Mouse (Mus musculus): ENCODE measurements around the gene Gm3646. TPM values are rescaled to one million over a fixed set of nuclear protein-coding genes. Genes with fewer than 3 reads are reported as not detected.

Gm3646 gene
- polyA plus RNA-seq (2017; shearing (Covaris generic)), result not detected

DNA sequence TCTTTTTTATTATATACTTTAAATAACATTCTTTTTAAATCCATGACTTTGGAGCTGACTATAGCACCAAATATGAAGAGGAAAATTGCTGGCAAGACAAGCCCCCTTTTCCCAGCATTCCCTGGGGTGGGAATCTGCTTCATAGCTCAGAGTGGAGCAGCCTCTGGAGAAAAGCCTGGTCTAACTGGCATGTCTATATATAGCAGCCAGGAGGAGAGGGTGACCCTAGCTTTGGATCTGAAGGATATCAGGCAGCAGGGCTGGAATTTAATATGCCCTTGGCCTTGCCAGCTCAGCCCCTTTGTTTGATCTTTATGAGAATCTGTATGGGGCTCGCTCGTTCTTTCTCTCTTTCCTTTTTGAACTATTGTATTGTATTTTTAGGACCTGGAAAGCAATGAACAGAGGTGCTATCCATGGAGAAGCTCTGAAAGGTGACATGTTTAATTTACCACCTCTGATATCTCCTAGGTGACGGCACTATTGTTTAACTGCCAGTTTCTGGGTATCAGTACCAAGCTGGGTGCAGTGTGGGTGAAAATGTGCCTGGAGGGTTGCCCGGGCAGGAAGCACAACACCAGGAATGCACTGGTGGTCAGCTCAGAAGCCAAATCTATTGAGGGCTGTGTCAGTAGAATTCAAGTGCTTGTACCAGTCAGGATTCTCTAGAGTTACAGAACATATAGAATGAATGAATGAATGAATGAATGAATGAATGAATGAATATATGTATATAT, at the start of gene Gm3646:
Gene Gm3646, minus strand, starts transcription at position 90 of the 737 bp plus-strand sequence.
- ATAC-seq, result no peak

DNA sequence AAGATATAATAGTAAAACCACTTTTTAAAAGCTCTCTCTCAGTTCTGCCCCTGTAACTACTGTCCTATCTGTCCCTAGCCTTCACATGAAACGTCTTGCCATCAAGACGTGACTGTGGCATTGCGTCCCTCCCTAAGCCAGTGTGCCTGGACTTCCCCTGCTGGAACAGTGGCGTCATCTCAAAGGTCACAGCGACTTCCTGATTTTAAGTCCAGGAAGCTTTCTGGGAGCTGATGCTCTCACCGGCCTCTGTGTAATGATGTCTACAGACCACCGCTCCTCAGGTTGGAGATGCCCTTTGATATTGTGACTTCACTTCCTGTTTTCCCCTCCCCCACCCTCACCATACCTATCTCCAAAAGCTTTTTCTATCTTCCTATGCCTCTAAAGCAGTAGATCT, 41.9 kb upstream of the Gm3646 start:
- peak; percentile 18 for ATAC-seq

DNA sequence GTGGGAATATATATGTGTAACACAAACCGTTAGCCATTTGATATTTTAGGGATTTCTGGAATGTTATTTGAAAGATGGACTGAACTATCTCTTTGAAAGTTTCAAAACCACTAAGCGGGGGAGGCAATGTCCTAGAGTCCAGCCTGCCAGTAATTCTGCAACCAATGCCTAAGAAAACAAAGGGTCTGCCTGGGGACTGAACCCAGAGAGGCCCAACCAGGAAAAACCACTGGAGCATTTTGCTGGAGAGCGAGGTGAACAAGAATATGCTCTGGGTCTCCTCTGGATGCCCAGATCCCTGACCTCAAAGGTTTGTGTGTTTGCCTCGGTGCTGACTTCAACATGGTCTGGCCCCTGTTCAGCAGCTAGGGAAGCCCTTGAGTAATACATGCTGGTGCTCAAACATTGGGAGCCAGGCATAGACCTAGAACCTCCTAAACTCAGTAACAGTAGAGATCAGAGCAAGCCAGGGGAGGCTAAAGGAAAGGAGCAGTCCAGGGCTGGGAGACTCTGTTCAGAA, 41.0 kb upstream of the Gm3646 start:
- ATAC-seq, result no peak

DNA sequence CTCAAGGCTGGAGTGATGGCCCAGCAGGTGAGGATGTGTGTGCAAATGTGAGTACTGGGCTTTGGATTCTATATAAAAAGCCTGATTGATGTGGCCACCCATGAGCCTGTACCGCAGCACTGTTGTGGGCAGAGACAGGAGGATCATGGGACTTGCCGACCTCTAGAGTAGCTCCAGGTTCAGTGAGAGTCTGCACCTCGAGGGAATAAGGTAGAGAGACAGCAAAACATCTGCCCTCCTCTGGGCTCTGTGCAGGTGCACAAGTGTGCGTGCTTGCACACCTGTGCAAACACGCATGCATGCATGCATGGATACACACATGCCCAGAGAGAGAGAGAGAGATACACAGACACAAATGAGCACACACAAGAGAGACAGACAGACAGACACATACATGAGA, 38.2 kb upstream of the Gm3646 start:
- ATAC-seq, result no peak

DNA sequence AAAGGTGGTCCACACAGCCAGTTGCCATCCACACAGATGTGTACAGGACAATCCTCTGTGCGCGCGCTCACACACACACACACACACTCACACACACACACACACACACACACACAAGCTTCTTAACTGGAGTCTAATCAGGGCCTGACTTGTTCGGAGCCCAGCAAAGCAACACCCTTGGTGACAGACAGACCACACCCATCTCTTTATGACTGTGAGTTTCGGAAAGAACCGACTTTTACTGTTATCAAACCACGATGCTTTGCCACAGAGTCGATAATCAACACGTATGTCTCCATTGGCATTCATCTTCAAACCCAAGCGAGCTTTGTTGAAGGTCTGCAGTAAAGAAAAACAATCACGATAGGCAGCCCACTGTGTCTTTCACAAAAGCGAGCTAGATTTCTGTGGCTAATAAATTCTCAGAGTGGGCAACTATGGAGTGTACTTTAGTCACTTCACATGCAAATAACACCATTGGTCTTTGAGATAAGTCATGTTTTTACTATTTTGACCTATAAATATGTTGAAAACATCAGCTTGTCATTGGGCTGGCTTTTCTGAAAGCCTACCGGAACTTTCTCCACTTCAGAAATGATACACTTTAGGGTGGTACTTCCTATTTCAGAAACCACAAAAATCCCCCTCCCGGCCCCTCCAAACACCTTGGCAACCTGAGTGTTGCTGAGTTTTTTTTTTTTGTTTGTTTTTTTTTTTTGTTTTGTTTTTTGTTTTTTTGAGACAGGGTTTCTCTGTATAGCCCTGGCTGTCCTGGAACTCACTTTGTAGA, 37.3 kb upstream of the Gm3646 start:
- peak; percentile 94 for ATAC-seq

DNA sequence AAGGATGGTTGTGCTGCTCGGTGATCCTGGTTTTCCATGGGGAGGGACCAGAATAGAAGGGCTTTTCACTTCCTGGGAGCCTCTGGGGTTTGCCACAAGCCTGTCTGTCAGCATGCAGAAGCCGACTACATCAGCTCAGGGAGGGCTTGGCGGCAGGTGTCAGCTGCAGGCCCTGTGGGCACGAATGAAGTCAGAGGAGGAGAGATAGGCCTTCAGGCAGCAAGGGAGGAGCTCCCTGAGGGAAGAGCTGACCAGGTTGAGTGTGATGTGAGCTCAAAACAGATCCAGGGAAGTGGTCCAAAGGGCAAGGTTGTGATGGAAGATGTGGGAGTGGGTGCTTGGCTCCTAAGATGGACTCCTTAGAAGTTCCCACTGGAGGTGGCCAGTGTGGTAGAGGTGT, 35.7 kb upstream of the Gm3646 start:
- no peak for ATAC-seq

DNA sequence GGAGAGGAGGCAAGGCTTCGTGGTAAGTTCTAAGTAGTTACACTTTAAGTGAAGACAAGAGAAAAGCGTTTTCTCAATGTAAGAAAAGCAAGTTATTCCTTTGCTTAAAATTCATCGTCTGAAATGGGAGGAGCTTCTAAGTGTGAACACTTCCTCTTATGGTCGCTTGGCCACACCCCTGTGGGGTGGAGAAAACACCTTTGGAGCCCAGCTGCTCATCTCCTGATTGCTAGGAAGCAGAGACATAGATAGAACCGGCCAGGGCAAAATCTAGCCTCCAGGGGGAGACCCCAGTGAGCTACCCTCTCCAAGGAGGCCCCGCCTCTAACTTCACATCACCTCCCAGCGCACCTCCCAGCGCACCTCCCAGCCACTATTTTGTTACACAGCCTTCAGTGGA, 34.7 kb upstream of the Gm3646 start:
- no peak for ATAC-seq

DNA sequence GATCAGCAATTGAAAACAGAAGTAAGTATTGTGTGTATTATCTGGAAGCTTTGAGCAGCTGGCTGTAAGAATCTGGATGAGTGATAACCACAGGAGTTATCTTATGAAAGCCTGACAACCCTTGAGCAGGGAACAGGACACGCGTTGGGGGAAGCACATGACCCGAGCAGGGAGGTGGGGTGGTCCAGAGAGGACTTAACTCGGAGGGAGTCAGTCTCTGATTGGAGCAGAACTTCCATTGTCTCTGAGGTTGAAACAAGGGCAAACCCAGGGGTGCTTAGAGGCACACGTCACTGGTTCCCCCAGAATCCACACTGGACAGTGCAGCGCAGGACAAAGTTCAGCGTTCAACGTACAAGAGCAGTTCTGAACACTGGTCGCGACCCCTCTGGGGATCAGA, 34.1 kb upstream of the Gm3646 start:
- ATAC-seq, result no peak

DNA sequence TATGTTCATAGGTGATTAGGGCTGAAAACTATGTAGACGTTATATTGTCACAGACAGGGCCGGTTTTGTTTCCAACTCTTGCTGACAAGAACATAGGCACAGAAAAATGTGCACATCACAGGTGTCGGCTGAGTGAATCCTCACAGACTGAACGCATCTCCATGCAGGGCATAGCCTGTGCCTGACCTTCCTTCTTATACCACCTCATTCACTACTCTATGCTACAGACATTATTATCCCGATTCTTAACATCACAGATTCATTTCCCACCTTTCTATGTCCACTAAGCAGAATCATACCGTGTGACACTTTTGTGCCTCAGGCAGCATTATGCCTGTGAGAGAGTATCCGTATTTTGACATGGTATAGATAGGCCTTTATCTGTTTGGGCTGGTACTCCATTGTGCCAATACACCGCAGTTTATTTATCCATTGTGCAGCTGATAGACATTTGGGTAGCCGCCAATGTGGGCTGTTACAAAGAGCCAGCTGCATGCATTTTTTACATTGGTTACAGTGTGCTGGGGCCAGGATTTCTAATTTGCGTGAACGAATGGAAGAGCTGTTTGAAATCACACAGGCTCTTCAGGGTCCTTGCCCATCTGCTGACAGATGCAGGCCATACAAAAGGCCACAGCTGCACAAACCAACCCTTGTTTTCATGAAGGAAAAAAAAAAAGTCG, 33.5 kb upstream of the Gm3646 start:
- no peak for ATAC-seq

DNA sequence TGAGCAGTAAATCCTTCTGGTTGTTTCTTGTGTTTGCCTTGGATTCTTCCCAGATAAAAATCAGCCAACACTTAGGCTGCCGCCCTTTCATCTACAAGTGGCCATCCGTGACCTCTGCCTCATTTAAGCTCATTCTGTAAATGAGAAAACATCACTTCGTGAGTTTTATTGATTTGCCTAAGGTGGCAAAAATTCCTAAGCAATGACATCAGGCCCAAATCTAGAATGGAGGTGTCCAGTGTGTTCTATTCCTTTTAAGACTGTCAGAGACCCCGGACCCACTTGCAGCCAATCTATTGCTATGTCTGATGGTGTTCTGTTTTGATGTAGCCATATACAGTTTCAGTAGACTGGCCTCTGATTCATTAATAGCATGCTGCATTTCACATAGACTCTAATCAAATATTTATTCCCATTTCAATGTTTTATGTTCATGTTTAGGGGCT, 26.5 kb upstream of the Gm3646 start:
- no peak for ATAC-seq

DNA sequence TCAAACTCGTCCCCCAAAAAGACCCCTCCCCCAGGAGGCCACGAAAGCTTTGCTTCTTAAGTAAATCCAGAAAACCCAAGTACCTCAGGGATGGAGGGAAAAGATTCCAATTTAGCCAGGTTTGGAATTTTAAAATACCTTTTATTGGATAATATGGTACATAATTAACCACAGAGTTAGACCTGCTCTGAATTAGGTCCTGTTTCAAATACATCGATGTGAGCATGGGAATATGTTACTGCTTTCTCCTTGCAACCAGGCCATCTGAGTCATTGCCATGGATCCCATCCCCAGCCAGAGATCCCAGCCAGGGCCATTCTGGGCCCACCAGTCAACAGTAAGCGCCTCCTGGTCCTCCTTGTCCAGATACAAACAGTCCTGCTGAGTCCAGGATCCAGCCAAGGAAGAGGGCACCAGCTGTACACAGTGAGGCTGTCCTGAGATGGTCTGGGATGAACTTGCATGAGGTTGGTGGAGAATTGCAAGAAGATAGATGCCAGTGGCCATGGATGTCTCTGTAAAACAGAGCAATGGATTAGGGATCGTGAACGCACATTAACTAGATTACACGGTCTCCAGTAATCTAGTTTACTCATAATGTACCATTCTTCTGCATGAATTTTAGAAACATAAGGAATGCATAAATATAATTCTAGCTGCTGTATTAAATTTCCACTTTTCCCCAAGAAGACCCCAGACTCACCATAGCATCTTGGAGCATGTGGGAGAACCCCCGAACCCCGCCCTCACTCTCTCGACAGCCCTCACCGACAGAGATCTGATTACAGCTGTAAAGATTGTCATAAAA, 25.9 kb upstream of the Gm3646 start:
- no peak for ATAC-seq

DNA sequence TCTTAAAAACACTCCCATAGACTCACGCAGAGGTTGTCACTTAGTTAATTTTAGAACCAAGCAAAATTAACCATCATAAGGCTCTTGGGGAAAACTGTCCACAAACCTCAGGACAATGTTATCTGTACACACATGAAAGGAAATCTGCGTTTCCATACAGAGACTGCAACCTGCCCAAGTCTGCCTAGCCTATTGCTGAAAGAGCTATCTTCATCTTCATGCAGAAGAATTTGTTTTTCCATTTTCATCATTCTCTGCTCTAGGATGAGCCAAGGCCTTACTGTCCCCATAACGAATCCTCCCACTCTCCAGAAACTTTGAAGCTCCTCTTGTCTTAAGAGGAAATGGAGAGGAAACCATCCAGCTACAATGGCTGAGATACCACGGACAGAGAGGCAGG, 19.8 kb upstream of the Gm3646 start:
- ATAC-seq, result no peak

DNA sequence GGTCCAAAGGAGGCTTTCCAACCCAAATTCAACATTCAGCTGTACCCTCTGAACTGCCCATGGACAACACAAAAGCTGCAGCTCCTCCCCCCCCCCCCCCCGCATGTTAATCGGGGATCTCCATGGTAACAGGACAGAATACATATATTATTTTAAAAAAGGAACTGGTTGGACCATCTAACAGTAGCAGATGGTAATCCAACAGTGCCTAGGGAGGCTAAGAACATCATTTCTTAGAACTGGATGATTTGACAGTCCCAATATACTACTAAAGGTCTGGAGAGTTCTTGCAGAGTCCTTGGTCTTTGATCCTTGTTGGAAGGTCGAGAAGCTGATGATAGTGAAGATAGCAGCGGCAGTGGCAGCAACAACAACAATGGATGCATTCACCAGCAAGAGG, 19.1 kb upstream of the Gm3646 start:
- no peak for ATAC-seq

DNA sequence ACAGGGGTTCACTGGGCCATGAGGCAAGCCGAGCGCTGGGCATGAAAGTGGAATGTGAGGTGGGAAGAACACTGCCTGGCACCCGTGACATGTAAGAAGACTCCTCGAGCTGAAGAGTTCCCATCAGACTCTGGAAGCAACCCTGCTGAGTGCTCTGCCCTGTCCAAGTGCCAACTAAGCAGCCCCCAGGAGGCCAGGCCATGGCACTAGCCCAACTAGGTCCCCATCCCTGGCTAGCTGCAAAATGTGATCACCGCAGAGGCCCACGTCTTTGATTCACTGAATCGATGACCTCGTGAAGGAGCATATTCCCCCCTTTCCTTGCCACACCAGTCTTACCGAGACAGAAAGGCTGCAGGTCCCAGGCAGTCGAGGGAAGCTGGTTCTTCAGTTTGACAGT, 14.5 kb upstream of the Gm3646 start:
- ATAC-seq, result no peak

DNA sequence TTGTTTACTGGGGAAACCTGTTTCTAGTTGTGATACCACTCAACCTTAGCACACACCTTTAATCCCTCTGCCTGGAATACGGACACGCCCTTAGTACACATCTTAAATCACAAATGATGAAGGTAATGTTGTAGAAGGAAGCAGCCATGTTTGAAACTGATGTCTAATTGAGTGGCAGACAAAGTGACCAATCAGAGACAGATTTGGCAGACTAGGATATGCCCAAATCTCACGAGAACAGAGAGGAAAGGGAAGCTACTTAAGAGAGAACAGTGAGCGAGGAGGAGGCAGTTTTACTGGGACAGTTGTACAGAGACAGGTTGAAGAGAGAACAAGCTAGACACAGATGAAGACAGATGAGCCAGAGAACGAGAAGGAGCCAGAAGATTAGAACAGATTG, 10.6 kb upstream of the Gm3646 start:
- no peak for ATAC-seq

DNA sequence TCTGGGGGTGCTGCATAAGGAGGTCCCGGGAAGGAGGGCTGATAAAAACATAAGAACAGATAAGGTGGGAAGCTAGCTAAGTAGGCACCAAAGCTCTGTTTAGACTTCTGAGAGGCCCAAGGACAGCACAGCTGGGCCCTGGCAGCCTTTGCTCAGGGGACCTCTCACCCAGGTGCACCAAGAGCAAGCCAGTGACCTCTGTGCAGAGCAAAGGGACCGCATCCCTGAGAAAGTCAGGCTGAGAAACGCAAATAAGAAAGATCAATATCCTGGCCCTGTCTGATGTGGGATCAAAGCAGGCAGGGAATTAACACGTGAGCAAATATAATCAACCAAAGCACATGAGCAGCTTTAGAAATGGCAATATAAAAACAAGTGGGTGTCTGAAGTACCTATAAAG, 7.9 kb upstream of the Gm3646 start:
- ATAC-seq, result no peak

DNA sequence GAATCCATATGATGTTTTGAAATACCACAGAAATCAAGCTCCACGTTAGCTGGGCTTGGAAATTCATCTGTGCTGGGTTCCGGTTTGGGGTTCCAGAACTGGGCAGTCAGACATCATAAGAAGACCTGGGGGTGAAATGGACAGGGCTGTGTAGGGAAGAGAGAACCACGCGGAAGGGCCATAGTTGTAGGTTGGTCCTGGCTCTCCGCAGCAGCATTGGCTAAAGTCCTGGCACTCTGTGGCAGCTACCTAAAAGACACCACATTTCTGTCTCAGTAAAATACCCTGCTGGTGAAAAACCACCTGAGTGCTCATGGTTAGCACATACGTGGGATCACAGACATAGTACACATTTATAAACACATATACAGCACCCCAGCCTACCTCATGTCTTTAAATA, 343 bp downstream of the Gm3646 start:
- no peak for ATAC-seq

DNA sequence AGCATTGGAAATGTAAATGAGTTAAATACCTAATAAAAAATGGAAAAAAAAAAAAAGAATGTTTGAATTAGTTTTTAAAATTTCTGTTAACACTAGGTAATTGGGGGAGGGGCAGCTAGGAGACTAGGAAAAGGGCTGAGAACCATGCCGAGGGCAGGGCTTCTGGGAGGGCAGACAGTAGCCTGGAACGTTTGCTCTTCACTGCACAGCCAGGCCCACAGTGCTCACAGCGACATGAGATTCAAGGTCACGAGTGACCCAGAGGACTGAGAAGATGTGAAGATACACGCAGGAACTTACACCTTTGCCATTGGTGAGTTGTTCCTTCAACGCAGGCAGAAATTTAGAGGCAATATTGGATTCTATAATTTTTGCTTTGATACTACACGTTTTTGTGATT, 2.2 kb downstream of the Gm3646 start:
- no peak for ATAC-seq

DNA sequence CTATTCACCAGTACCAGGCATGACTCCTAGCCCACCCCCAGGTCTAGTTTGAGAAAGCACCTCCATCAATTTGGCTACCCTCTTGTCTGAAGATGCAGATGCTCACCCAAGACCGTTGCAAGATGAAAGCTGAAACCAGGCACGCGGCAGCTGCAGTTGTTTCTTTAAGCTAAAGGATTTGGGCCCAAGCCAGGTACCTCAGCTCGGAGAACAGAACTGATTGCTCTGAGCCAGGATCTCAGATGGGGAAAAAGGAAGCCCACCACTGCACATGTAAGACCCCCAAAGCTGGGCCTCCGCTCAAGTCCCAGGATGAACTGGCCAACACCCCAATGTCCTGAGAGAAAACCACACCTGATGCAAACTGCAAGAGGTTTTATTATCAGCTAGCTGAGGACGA, 7.6 kb downstream of the Gm3646 start:
- ATAC-seq, result no peak

DNA sequence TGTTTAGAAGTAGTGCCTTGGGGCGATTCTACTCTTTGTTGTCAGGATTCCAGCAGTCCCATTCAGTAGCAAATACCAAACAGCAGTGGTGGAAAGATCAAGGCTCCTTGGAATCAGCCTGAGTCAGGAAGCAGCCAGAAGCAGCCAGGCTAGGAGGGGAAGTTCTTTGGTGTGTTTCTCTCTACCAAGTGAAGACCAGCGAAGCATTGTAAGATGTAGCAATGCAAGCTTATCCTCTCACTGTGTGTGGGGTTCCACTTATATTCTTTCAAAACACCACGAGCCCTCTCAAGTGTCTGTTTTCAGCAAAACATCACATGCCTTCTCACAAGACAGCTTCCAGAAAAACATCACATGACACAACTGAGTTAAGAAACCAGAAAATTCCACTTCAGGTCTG, 8.4 kb downstream of the Gm3646 start:
- no peak for ATAC-seq

DNA sequence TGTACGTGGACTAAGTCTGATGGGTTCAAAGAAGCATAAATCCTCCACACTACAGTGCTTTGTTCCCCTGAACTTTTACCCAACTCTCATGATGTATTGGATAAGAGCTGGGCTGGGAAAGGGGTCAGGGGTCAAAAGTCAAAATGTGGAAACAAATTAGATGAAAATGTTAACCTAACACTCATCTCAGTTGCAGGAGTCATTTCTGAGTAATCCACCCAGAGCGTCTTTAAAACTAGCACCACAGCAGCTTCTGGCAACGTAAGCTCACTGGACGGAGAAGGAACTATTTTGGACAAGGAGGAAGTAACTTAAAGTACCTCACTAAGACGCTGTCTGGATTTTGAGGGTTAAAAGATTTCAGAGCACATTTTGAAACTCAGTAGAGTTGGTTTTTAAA, 20.5 kb downstream of the Gm3646 start:
- ATAC-seq, result no peak

DNA sequence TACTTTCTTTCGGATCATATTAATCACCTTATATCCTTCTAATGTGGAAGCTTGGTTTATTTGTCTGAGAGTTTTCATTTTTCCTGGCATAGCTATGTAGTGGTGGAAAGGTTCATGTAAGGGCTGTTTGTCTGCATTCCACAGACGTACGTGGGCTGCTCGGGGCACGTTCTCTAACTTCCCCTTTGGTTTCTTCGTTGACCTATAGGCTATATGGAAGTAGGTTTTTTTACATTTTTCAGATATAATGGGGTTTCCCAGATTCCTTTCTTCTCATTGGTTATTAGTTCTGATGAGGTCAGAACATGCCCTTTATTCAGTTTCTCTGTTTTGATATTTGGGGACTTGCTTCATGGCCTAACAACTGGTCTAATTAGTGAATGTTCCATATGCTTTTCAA, 23.3 kb downstream of the Gm3646 start:
- no peak for ATAC-seq

Data from inflammation-experienced regulatory T-cells, adult 6 months (primary cell).